9 mouse cellular contexts compared by ENCODE assay signal in the genomic region with DNA sequence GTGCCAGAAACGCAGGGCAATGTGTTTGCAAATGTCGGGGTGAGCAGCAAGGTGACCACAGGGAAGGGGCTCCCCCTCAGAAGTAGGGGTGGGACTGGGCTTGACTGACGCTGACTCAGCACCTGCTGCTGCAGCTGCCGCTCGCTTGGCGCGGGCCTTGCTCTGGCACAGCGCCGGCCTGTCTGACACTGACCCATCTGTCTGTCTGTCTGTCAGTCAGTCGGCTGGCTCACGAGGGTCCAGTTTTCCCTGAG. TPM values are rescaled to one million over a fixed set of nuclear protein-coding genes. Genes with fewer than 3 reads are reported as not detected.
DNase-seq lines count a peak whose midpoint lies in the region; ATAC-seq and TF ChIP-seq lines count a peak whose summit lies in the region.
"Had no signal": no experiment of that assay in that cellular context is flagged by ENCODE, and none has a peak within 500 bp of the region (broad histone marks: within the 10 kb centered on the region; RNA-seq: fewer than 3 reads in every experiment).

No protein-coding gene starts in this region.

- no peak overlapping the region for H3K4me3 ChIP-seq in kidney, adult 2 months (ENCODE audit: insufficient read depth, low read depth, low read length)
- peak overlapping the region; percentile 68 to 81 for H3K4me3 ChIP-seq in ES-E14 (ENCODE audit: insufficient read depth in 1 of 2, low read depth in 1 of 2, low read length in 2 of 2, poor library complexity in 1 of 2, severe bottlenecking in 1 of 2)
- peak overlapping the region; percentile 58 for H3K4me3 ChIP-seq in forebrain, embryonic 10.5 days
- peak overlapping the region; percentile 57 for H3K4me3 ChIP-seq in limb, embryonic 12.5 days (replicated peaks)

- H3K9ac ChIP-seq in ES-E14 (ENCODE audit: insufficient read depth, low read depth, low read length, poor library complexity, severe bottlenecking): peak overlapping the region; percentile 70
- peak overlapping the region; percentile 68; the same call in 1 of the 2 replicates for H3K9ac ChIP-seq in limb, embryonic 12.5 days (replicated peaks)

- WGBS in kidney, adult 2 months: 21% methylated on average over 11 of the region's 11 CpGs
- 0% methylated on average over 11 of the region's 11 CpGs for WGBS in forebrain, embryonic 10.5 days
- whole genome bisulfite sequencing in limb, embryonic 12.5 days: 2% methylated on average over 11 of the region's 11 CpGs

- no peaks in the 10 kb centered on the region; the same call in 1 of the 2 replicates for H3K27me3 ChIP-seq in kidney, adult 2 months (replicated peaks; ENCODE audit: control insufficient read depth, insufficient read depth, low read length)
- H3K27me3 ChIP-seq in forebrain, embryonic 10.5 days (ENCODE audit: poor library complexity, severe bottlenecking): peaks cover 97% of the 10 kb centered on the region
- peaks cover 96% of the 10 kb centered on the region for H3K27me3 ChIP-seq in limb, embryonic 12.5 days
- H3K27me3 ChIP-seq in splenic B cell, adult 2 months (ENCODE audit: control insufficient read depth, insufficient read depth, low read length, poor library complexity, severe bottlenecking): no peaks in the 10 kb centered on the region

- peak overlapping the region; percentile 92 for H3K4me2 ChIP-seq in limb, embryonic 12.5 days

- H3K27ac ChIP-seq in kidney, adult 2 months (ENCODE audit: insufficient read depth, low read depth, low read length): no peak overlapping the region
- H3K27ac ChIP-seq in ES-E14 (ENCODE audit: insufficient read depth, low read depth, low read length, poor library complexity, severe bottlenecking): no peak overlapping the region
- H3K27ac ChIP-seq in forebrain, embryonic 10.5 days: peak overlapping the region; percentile 95
- H3K27ac ChIP-seq in limb, embryonic 12.5 days: 0 out of 2 replicates have a peak overlapping the region, but pooled peaks have one; percentile 47

- no peaks in the 10 kb centered on the region for H3K9me3 ChIP-seq in ES-E14 (ENCODE audit: control insufficient read depth, insufficient read depth, low read depth, low read length)
- H3K9me3 ChIP-seq in forebrain, embryonic 10.5 days: no peaks in the 10 kb centered on the region
- no peaks in the 10 kb centered on the region for H3K9me3 ChIP-seq in limb, embryonic 12.5 days

- H3K36me3 ChIP-seq in kidney, adult 2 months (ENCODE audit: control insufficient read depth, insufficient read depth, low read length): no peaks in the 10 kb centered on the region
- H3K36me3 ChIP-seq in ES-E14 (ENCODE audit: control insufficient read depth, insufficient read depth, low read length, poor library complexity, severe bottlenecking): no peaks in the 10 kb centered on the region; the same call in 1 of the 2 replicates
- H3K36me3 ChIP-seq in forebrain, embryonic 10.5 days (replicated peaks): no peaks in the 10 kb centered on the region
- no peaks in the 10 kb centered on the region for H3K36me3 ChIP-seq in limb, embryonic 12.5 days
- H3K36me3 ChIP-seq in splenic B cell, adult 2 months (ENCODE audit: control insufficient read depth, insufficient read depth, low read length, poor library complexity, severe bottlenecking): no peaks in the 10 kb centered on the region

- in situ Hi-C loops in ES-E14 (cut with MboI; ENCODE audit: low sequenced_read_pairs in 2 of 2, unreplicated experiment in 2 of 2): loop anchor here in 1 of 2 experiments (10.0 kb wide), 1 partner anchor 75 kb away; a partner anchor contains a TSS

- peak; percentile 3; the same call in 1 of the 2 replicates for ATAC-seq in limb, embryonic 12.5 days (ENCODE audit: insufficient number of reproducible peaks, insufficient read depth, low FRiP score, low TSS enrichment, low read depth)
- no peak for ATAC-seq in megakaryocyte progenitor cell, adult 5-6 weeks (replicated peaks; ENCODE audit: poor library complexity)

- no peak for TF ChIP-seq POLR2A in kidney, adult 2 months (IDR thresholded peaks at IDR 0.05; ENCODE audit: low read depth, low read length)

- peak; percentile 16 for DNase-seq in kidney, adult 2 months
- no peak for DNase-seq in kidney, adult 9 months
- DNase-seq in ES-E14 (ENCODE audit: low read depth, low spot score): no peak
- no peak for DNase-seq in forebrain, embryonic 10.5 days (ENCODE audit: extremely low spot score, low spot score)
- DNase-seq in splenic B cell, adult 2 months (ENCODE audit: low read depth, low spot score): peak; percentile 52
- DNase-seq in layer of hippocampus, adult 18-20 months (ENCODE audit: low spot score in 2 of 2): no peak

- TF ChIP-seq CTCF in kidney, adult 2 months (conservative IDR thresholded peaks at IDR 0.05; ENCODE audit: insufficient read depth, insufficient read length, low read depth, low read length): no peak

- H3K4me1 ChIP-seq in kidney, adult 2 months (ENCODE audit: control insufficient read depth, insufficient read depth, low read length): peaks cover 20% of the 10 kb centered on the region
- H3K4me1 ChIP-seq in ES-E14 (ENCODE audit: control insufficient read depth in 2 of 2, insufficient read depth in 2 of 2, low read length in 2 of 2, poor library complexity in 1 of 2): peaks cover 3 to 18% of the 10 kb centered on the region in 2 experiments
- H3K4me1 ChIP-seq in forebrain, embryonic 10.5 days: peaks cover 75% of the 10 kb centered on the region
- peaks cover 64% of the 10 kb centered on the region for H3K4me1 ChIP-seq in limb, embryonic 12.5 days (replicated peaks)

TF ChIP-seq in ES-E14, 5 proteins besides CTCF, POLR2A, EP300 and RAD21:
- TF ChIP-seq CHD2 (IDR thresholded peaks at IDR 0.05; ENCODE audit: low read depth, low read length) (no peak), HCFC1 (IDR thresholded peaks at IDR 0.05; ENCODE audit: borderline replicate concordance, insufficient read depth, low read length) (no peak), MAFK (IDR thresholded peaks at IDR 0.05; ENCODE audit: insufficient read depth, low read depth, low read length) (peak; percentile 93)

RNA-seq across cellular contexts. Expression of a gene that starts 1.6 kb away (rescaled TPM):
- polyA plus RNA-seq in kidney, adult 2 months (2012; rRNA removed): 2.6 and 3.3 TPM in 2 replicates
- 0.31 and 0.42 TPM in 2 replicates for total RNA-seq in ES-E14 (2012; rRNA removed)
- polyA plus RNA-seq in forebrain, embryonic 10.5 days (2016; fragmentation: Nextera tagmentation; extraction: Ambion mirVana): 0.73 TPM in 2 replicates
- 1.2 and 1.5 TPM in 2 replicates for polyA plus RNA-seq in limb, embryonic 12.5 days (2016; fragmentation: Nextera tagmentation; extraction: Ambion mirVana)
- total RNA-seq in layer of hippocampus, adult 18-20 months (2021): 10 to 100 TPM; 27.4 to 27.6 TPM
- total RNA-seq in megakaryocyte progenitor cell, adult 5-6 weeks (2015): 0.22 and 0.52 TPM in 2 replicates
- total RNA-seq in megakaryocyte progenitor cell, adult 5-6 weeks (2017): 0.21 and 0.41 TPM in 2 replicates

RNA-seq across cellular contexts. Expression of a gene that starts 4.3 kb away (rescaled TPM):
- 11.9 and 14.3 TPM in 2 replicates for polyA plus RNA-seq in kidney, adult 2 months (2012; rRNA removed)
- 3.8 and 5.7 TPM in 2 replicates for total RNA-seq in ES-E14 (2012; rRNA removed)
- polyA plus RNA-seq in forebrain, embryonic 10.5 days (2016; fragmentation: Nextera tagmentation; extraction: Ambion mirVana): 1.0 and 1.5 TPM in 2 replicates
- polyA plus RNA-seq in limb, embryonic 12.5 days (2016; fragmentation: Nextera tagmentation; extraction: Ambion mirVana): 15.4 and 17.1 TPM in 2 replicates
- 1 to 10 TPM in 1 of 2 experiments, under 1 TPM in 1; 0.52 to 1.0 TPM for total RNA-seq in layer of hippocampus, adult 18-20 months (2021)
- total RNA-seq in megakaryocyte progenitor cell, adult 5-6 weeks (2015): 0.24 and 1.6 TPM in 2 replicates
- 0.04 and 0.44 TPM in 2 replicates for total RNA-seq in megakaryocyte progenitor cell, adult 5-6 weeks (2017)

RNA-seq across cellular contexts. Expression of a gene that starts 5.4 kb away (rescaled TPM):
- 19.2 and 22.4 TPM in 2 replicates for polyA plus RNA-seq in kidney, adult 2 months (2012; rRNA removed)
- total RNA-seq in ES-E14 (2012; rRNA removed): 1.3 and 1.8 TPM in 2 replicates
- polyA plus RNA-seq in forebrain, embryonic 10.5 days (2016; fragmentation: Nextera tagmentation; extraction: Ambion mirVana): 0.71 and 0.95 TPM in 2 replicates
- polyA plus RNA-seq in limb, embryonic 12.5 days (2016; fragmentation: Nextera tagmentation; extraction: Ambion mirVana): 1.6 and 1.8 TPM in 2 replicates
- not detected for total RNA-seq in layer of hippocampus, adult 18-20 months (2021)
- not detected in 2 replicates for total RNA-seq in megakaryocyte progenitor cell, adult 5-6 weeks (2015)
- not detected in 2 replicates for total RNA-seq in megakaryocyte progenitor cell, adult 5-6 weeks (2017)

RNA-seq across cellular contexts. Expression of a gene that starts 15.0 kb away (rescaled TPM):
- polyA plus RNA-seq in kidney, adult 2 months (2012; rRNA removed): 0.02 and 0.04 TPM in 2 replicates
- total RNA-seq in ES-E14 (2012; rRNA removed): not detected in 2 replicates
- not detected in 2 replicates for polyA plus RNA-seq in forebrain, embryonic 10.5 days (2016; fragmentation: Nextera tagmentation; extraction: Ambion mirVana)
- not detected in 2 replicates for polyA plus RNA-seq in limb, embryonic 12.5 days (2016; fragmentation: Nextera tagmentation; extraction: Ambion mirVana)
- total RNA-seq in layer of hippocampus, adult 18-20 months (2021): not detected
- total RNA-seq in megakaryocyte progenitor cell, adult 5-6 weeks (2015): not detected in 2 replicates
- not detected in 2 replicates for total RNA-seq in megakaryocyte progenitor cell, adult 5-6 weeks (2017)
- total RNA-seq: liver, adult 2 months had no signal
- polyA plus RNA-seq: liver, adult 2 months had no signal

RNA-seq across cellular contexts. Expression of a gene that starts 18.2 kb away (rescaled TPM):
- polyA plus RNA-seq in kidney, adult 2 months (2012; rRNA removed): 0.20 and 0.26 TPM in 2 replicates
- not detected in 2 replicates for total RNA-seq in ES-E14 (2012; rRNA removed)
- not detected in 2 replicates for polyA plus RNA-seq in forebrain, embryonic 10.5 days (2016; fragmentation: Nextera tagmentation; extraction: Ambion mirVana)
- not detected in 2 replicates for polyA plus RNA-seq in limb, embryonic 12.5 days (2016; fragmentation: Nextera tagmentation; extraction: Ambion mirVana)
- total RNA-seq in layer of hippocampus, adult 18-20 months (2021): not detected
- total RNA-seq in megakaryocyte progenitor cell, adult 5-6 weeks (2015): not detected in 2 replicates
- not detected in 2 replicates for total RNA-seq in megakaryocyte progenitor cell, adult 5-6 weeks (2017)
- total RNA-seq: liver, adult 2 months had no signal
- polyA plus RNA-seq: liver, adult 2 months had no signal

Comparison
In these comparisons a context has a peak if more than half of its experiments do, and no peak if none do; other contexts are left out.
1. DNase-seq: peak in kidney, adult 2 months (single experiment) and splenic B cell, adult 2 months (single experiment); none in kidney, adult 9 months (single experiment), ES-E14 (single experiment), forebrain, embryonic 10.5 days (single experiment) and layer of hippocampus, adult 18-20 months (0 of 2).
2. H3K27ac ChIP-seq: peak in forebrain, embryonic 10.5 days (single experiment) and limb, embryonic 12.5 days (single experiment); none in kidney, adult 2 months (single experiment) and ES-E14 (single experiment).
3. RNA of a gene that starts 1.6 kb away (total RNA-seq): 27.4 to 27.6 TPM in layer of hippocampus, adult 18-20 months; 0.21 to 0.52 TPM in megakaryocyte progenitor cell, adult 5-6 weeks and 0.31 to 0.42 TPM in ES-E14; every median in the first group is over 10 times any median in the second.